Mouse (Mus musculus) testis, adult 2 months (tissue): ENCODE data around the gene Armc6.

Experiments used
- CTCF ChIP-seq: fragments of 200-500 bp; IDR thresholded peaks from 2 replicates; pipeline ENCODE4 v1.5.1; 2012; ENCODE audit warnings: low read depth, mild to moderate bottlenecking, inconsistent platforms, low read length, moderate library complexity; ENCODE audit not compliant: control insufficient read depth, insufficient read depth, insufficient replicate concordance
- POLR2A ChIP-seq: fragments of 200-500 bp; IDR thresholded peaks from 2 replicates; pipeline ENCODE4 v1.6.1; 2012; ENCODE audit warnings: low read depth, mild to moderate bottlenecking, inconsistent platforms, low read length, moderate library complexity; ENCODE audit not compliant: control insufficient read depth

DNA sequence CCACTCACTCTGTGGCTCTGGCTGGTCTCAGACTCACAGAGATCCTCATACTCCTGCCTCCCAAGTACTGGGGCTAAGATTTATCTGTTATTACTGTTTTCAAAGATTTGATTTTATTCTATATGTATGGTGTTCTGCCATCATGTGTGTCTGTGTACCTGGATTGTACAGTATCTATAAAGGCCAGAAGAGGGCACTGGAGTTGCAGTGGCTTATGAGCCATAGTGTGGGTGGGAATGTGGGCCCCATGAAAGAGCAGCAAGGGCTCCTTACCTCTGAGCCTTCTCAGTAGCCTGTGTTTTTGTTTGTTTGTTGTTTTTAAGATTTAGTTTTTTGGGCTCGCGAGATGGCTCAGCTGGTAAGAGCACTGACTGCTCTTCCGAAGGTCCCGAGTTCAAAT, 55.2 kb downstream of the Armc6 start:
- no peak for TF ChIP-seq CTCF
- no peak for TF ChIP-seq POLR2A
